21 mouse cellular contexts compared by ENCODE assay signal in genomic region chr2:103576371-103576770, GRCm38 (mm10). TPM values are rescaled to one million over a fixed set of nuclear protein-coding genes. Genes with fewer than 3 reads are reported as not detected.
DNase-seq lines count a peak whose midpoint lies in the region; ATAC-seq and TF ChIP-seq lines count a peak whose summit lies in the region.
"Had no signal": no experiment of that assay in that cellular context is flagged by ENCODE, and none has a peak within 500 bp of the region (broad histone marks: within the 10 kb centered on the region; RNA-seq: fewer than 3 reads in every experiment).

No protein-coding gene starts in this region.

- no peaks in the 10 kb centered on the region for H3K27me3 ChIP-seq in heart, embryonic 15.5 days
- H3K27me3 ChIP-seq: embryonic facial prominence, embryonic 15.5 days; hindbrain, embryonic 15.5 days had no signal

- H3K4me1 ChIP-seq in heart, embryonic 15.5 days (replicated peaks) = peaks cover 61% of the 10 kb centered on the region

- TF ChIP-seq CTCF in gastrocnemius, adult 2 months (IDR thresholded peaks at IDR 0.05) = no peak

- peak overlapping the region; percentile 86; the same call in 1 of the 2 replicates for H3K27ac ChIP-seq in gastrocnemius, adult 2 months
- peak overlapping the region; percentile 87 for H3K27ac ChIP-seq in heart, embryonic 15.5 days
- H3K27ac ChIP-seq: embryonic facial prominence, embryonic 15.5 days; forebrain, embryonic 10.5 days; hindbrain, embryonic 15.5 days had no signal

- whole genome bisulfite sequencing in heart, embryonic 15.5 days = 67% methylated on average over 3 of the region's 3 CpGs

- no peak overlapping the region for H3K9ac ChIP-seq in heart, embryonic 15.5 days
- H3K9ac ChIP-seq: embryonic facial prominence, embryonic 15.5 days; hindbrain, embryonic 15.5 days had no signal

- no peak overlapping the region for H3K4me2 ChIP-seq in heart, embryonic 15.5 days
- H3K4me2 ChIP-seq: embryonic facial prominence, embryonic 15.5 days; hindbrain, embryonic 15.5 days had no signal

- no peak overlapping the region for H3K4me3 ChIP-seq in gastrocnemius, adult 2 months
- H3K4me3 ChIP-seq in heart, embryonic 15.5 days = no peak overlapping the region
- H3K4me3 ChIP-seq: embryonic facial prominence, embryonic 15.5 days; erythroblast, embryonic 14.5 days; forebrain, embryonic 10.5 days; hindbrain, embryonic 15.5 days had no signal

- ATAC-seq in heart, embryonic 15.5 days (replicated peaks; ENCODE audit: insufficient number of reproducible peaks, insufficient read depth, low FRiP score, low read depth) = no peak
- ATAC-seq: forebrain, embryonic 14.5 days had no signal

- DNase-seq in gastrocnemius, adult 2 months = no peak
- no peak for DNase-seq in gastrocnemius, adult 8-10 months (ENCODE audit: low spot score in 2 of 2)
- DNase-seq in heart, postnatal 25 days (ENCODE audit: low spot score) = no peak
- DNase-seq in CD4-positive, CD25-positive, alpha-beta regulatory T cell, adult 2 months (ENCODE audit: low read depth, low spot score) = peak; percentile 53
- DNase-seq in induced T-regulatory cell, adult 2 months (ENCODE audit: low read depth) = peak; percentile 46
- no peak for DNase-seq in left cerebral cortex, postnatal 4 days
- no peak for DNase-seq in left cerebral cortex, postnatal 25 days (ENCODE audit: low spot score in 2 of 2)
- DNase-seq: adrenal gland, postnatal 25 days; cerebellum, adult 18-20 months; cerebellum, adult 9-11 months; cerebellum, postnatal 36 days; gastrocnemius, postnatal 14 days; heart, postnatal 14 days; kidney, adult 11 months; kidney, adult 9 months had no signal

- H3K36me3 ChIP-seq in heart, embryonic 15.5 days = no peaks in the 10 kb centered on the region
- H3K36me3 ChIP-seq: embryonic facial prominence, embryonic 15.5 days; forebrain, embryonic 10.5 days; hindbrain, embryonic 15.5 days had no signal

- intact Hi-C loops in gastrocnemius, adult 2 months (cut with DNase I) = no loop called here
- intact Hi-C loops in heart, postnatal 25 days (cut with DNase I) = no loop called here
- intact Hi-C loops in left cerebral cortex, postnatal 4 days (cut with DNase I) = no loop called here
- intact Hi-C loops in left cerebral cortex, postnatal 25 days (cut with DNase I) = no loop called here

- no peaks in the 10 kb centered on the region for H3K9me3 ChIP-seq in heart, embryonic 15.5 days (replicated peaks)
- H3K9me3 ChIP-seq: embryonic facial prominence, embryonic 15.5 days; forebrain, embryonic 10.5 days; hindbrain, embryonic 15.5 days had no signal

RNA-seq across cellular contexts. Expression of gene Abtb2, which starts 10.3 kb away (rescaled TPM):
- 10 to 100 TPM in 1 of 2 experiments, 1 to 10 TPM in 1; 8.3 to 13.2 TPM for total RNA-seq in gastrocnemius, adult 2 months (2021)
- total RNA-seq in gastrocnemius, adult 8-10 months (2022) = 1 to 10 TPM; 5.1 to 8.8 (median 7.5) TPM
- 20.2 and 21.4 TPM in 2 replicates for polyA plus RNA-seq in heart, embryonic 15.5 days (2015; fragmentation: Nextera tagmentation; extraction: Ambion mirVana)
- 10 to 100 TPM; 23.2 to 26.2 TPM for total RNA-seq in heart, postnatal 25 days (2021)
- total RNA-seq in left cerebral cortex, postnatal 4 days (2021) = 10 to 100 TPM in 1 of 2 experiments, 1 to 10 TPM in 1; 9.5 to 11.9 TPM
- 10 to 100 TPM in 1 of 2 experiments, 1 to 10 TPM in 1; 9.8 to 11.4 TPM for total RNA-seq in left cerebral cortex, postnatal 25 days (2021)

Comparison
In these comparisons a context has a peak if more than half of its experiments do, and no peak if none do; other contexts are left out.
1. DNase-seq: peak in CD4-positive, CD25-positive, alpha-beta regulatory T cell, adult 2 months (single experiment) and induced T-regulatory cell, adult 2 months (single experiment); none in gastrocnemius, adult 2 months (single experiment), gastrocnemius, adult 8-10 months (0 of 2), heart, postnatal 25 days (single experiment), left cerebral cortex, postnatal 4 days (single experiment) and left cerebral cortex, postnatal 25 days (0 of 2).